Mouse (Mus musculus) stomach, embryonic 16.5 days (tissue): ENCODE data around the gene Ppp1r9a. TPM values are rescaled to one million over a fixed set of nuclear protein-coding genes. Genes with fewer than 3 reads are reported as not detected.

Experiments used
- ATAC-seq: fragments of 200-750 bp; cut with Nextera tagmentation; 2 replicates; pipeline ENCODE4 v1.8.0; 2017; ENCODE audit warnings: moderate number of reproducible peaks, moderate TSS enrichment; ENCODE audit not compliant: insufficient read depth, low FRiP score
- H3K27ac ChIP-seq: fragments of 300-500 bp; sonication (generic); 2 replicates; pipeline ENCODE4 v1.5.1; 2014; ENCODE audit warnings: low read length
- H3K27me3 ChIP-seq: fragments of 300-500 bp; sonication (generic); 2 replicates; pipeline ENCODE4 v1.6.1; 2014; ENCODE audit warnings: low read length, control low read depth, mixed read lengths; ENCODE audit not compliant: control insufficient read depth, insufficient read depth
- H3K36me3 ChIP-seq: fragments of 300-500 bp; sonication (generic); 2 replicates; pipeline ENCODE4 v1.6.1; 2014; ENCODE audit warnings: low read length; ENCODE audit not compliant: control insufficient read depth, insufficient read depth
- H3K4me1 ChIP-seq: fragments of 300-500 bp; sonication (generic); 2 replicates; pipeline ENCODE4 v1.6.1; 2014; ENCODE audit warnings: low read length, control low read depth, mixed read lengths; ENCODE audit not compliant: control insufficient read depth, insufficient read depth
- H3K4me2 ChIP-seq: fragments of 300-500 bp; sonication (generic); 2 replicates; pipeline ENCODE4 v1.6.1; 2014; ENCODE audit warnings: low read depth, low read length, mixed read lengths
- H3K4me3 ChIP-seq: fragments of 300-500 bp; sonication (generic); replicated peaks from 2 replicates; pipeline ENCODE4 v1.5.1; 2014; ENCODE audit warnings: mild to moderate bottlenecking, low read length
- H3K9ac ChIP-seq: fragments of 300-500 bp; sonication (generic); 2 replicates; pipeline ENCODE4 v1.6.1; 2014; ENCODE audit warnings: low read length
- H3K9me3 ChIP-seq: fragments of 300-500 bp; sonication (generic); replicated peaks from 2 replicates; pipeline ENCODE4 v1.6.1; 2016; ENCODE audit warnings: low read length, control low read depth; ENCODE audit not compliant: control insufficient read depth
- WGBS: fragments of 180-500 bp; shearing (Covaris S2); extraction: QIAGEN DNeasy Blood & Tissue Kit; methylation state at CpG from one replicate; pipeline ENCODE4 v1.1.7; 2014; 5-methylcytosine and 5-hydroxymethylcytosine counted together
- polyA plus RNA-seq: library from polyadenylated mRNA; unstranded; fragments of >200 nt; fragmentation: Nextera tagmentation; extraction: Ambion mirVana; gene quantifications from 2 replicates; pipeline ENCODE4 v1.2.1, GENCODE M21; 2015

Ppp1r9a gene
- polyA plus RNA-seq, 1 experiment from 2014 or later = 14.8 TPM

DNA sequence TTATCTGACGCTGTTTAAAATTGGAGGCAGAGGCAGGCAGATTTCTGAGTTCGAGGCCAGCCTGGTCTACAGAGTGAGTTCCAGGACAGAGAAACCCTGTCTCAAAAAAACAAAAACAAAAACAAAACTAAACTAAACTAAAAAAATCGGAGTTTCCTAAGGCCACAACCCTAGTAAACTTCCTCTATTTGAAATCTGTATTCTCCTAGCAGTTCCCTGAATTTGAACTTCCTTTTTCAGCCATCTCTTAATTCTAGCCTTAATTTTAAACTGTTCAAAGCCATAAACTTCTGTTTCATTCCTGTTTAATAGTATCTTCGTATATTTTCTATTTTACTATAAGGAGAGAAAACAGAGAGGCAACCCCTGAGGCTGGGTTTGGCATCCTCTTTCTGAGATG lies 190.1 kb downstream of the Ppp1r9a start:
- Histone ChIP-seq H3K4me1 (no peaks in the 10 kb centered on the region), H3K4me2 (no peak overlapping the region), H3K36me3 (no peaks in the 10 kb centered on the region), H3K4me3 (no peak overlapping the region), H3K9ac (no peak overlapping the region), H3K27ac (peak overlapping the region; percentile 64), H3K27me3 (no peaks in the 10 kb centered on the region), H3K9me3 (no peaks in the 10 kb centered on the region)
- ATAC-seq = no peak
- WGBS = 83% methylated on average over 4 of the region's 4 CpGs

DNA sequence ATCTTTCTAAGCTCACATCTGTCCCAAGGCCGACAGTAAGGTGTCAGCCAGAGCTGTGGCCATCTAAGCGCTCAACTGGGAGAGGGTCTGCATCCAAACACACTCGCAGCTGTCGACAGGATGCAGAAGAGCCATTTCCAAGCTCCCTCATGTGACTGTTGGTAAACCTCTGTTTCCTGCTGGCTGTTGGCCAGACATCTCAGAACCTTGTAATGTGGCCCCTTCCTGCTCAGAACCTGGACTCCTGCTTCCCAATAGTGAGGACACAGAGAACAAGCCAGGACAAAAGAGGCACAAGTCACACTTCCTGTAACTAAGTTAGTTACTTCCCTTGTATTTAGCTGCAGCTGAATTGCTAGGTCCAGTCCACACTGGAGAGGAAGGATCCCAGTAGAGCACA lies 190.8 kb downstream of the Ppp1r9a start:
- no peaks in the 10 kb centered on the region for H3K9me3 ChIP-seq
- no peaks in the 10 kb centered on the region for H3K4me1 ChIP-seq
- no peak overlapping the region for H3K4me3 ChIP-seq
- H3K27ac ChIP-seq = peak overlapping the region; percentile 64
- H3K36me3 ChIP-seq = no peaks in the 10 kb centered on the region
- WGBS = 47% methylated on average over 4 of the region's 4 CpGs
- H3K9ac ChIP-seq = no peak overlapping the region
- no peaks in the 10 kb centered on the region for H3K27me3 ChIP-seq
- peak; percentile 60 for ATAC-seq
- no peak overlapping the region for H3K4me2 ChIP-seq

DNA sequence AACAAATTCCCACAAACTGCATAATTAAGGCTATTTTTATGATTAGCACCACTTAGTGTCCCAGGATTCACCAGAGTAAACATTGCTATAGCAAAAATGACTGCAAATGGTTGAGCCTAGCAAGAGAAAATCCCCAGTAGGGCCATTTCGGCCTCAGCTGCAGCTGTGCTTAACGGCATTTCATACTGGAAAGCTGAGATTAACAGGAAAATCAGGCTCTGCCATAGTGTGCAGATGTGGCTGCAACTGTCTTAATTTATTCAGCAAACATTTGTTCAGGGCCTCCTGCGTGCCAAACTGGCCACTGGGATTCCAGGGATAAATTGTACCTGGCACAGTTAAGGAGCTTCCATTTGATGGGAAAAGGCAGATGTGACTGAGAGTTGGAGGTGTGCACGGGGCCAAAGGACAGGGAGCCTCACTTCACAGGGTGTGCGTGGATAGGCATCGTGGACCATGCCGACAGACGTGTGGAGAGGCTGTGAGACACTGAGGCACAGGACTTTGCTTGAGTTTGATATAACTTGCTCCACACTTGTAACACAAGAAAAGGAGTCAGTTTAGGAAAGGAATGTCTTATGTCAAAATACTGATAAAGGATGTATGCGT lies 192.8 kb downstream of the Ppp1r9a start:
- ATAC-seq = no peak
- H3K4me1 ChIP-seq = peaks cover 8% of the 10 kb centered on the region
- WGBS = 75% methylated on average over 9 of the region's 9 CpGs

DNA sequence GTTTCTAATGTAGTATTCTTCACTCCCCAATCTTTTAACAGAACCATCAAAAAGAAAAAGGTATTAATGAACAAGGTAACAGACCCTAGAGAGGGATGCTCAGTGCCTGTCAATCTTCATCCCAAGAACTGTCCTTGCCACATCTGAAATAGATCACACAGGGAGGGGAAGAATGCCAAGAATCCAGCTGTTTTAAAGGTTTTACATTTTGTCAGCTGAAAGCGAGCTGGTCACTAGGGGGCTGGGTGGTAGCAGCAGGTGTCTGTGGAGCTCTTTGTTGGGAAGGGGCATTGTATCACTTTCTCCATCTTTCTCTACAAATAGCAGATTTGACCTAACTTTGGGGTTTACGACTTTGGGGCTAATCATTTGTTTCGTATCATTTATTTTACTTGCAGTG lies 194.6 kb downstream of the Ppp1r9a start:
- Histone ChIP-seq H3K36me3 (no peaks in the 10 kb centered on the region), H3K27ac (no peak overlapping the region), H3K4me1 (peaks cover 8% of the 10 kb centered on the region), H3K9me3 (no peaks in the 10 kb centered on the region), H3K9ac (no peak overlapping the region), H3K4me2 (no peak overlapping the region), H3K27me3 (no peaks in the 10 kb centered on the region), H3K4me3 (no peak overlapping the region)
- 81% methylated on average over 3 of the region's 3 CpGs for WGBS
- no peak for ATAC-seq

More for the DNA sequence above, 192.8 kb downstream of the Ppp1r9a start:
- Histone ChIP-seq H3K36me3 (no peaks in the 10 kb centered on the region), H3K9ac (no peak overlapping the region), H3K4me2 (no peak overlapping the region), H3K4me3 (no peak overlapping the region), H3K27ac (no peak overlapping the region), H3K9me3 (no peaks in the 10 kb centered on the region), H3K27me3 (no peaks in the 10 kb centered on the region)

DNA sequence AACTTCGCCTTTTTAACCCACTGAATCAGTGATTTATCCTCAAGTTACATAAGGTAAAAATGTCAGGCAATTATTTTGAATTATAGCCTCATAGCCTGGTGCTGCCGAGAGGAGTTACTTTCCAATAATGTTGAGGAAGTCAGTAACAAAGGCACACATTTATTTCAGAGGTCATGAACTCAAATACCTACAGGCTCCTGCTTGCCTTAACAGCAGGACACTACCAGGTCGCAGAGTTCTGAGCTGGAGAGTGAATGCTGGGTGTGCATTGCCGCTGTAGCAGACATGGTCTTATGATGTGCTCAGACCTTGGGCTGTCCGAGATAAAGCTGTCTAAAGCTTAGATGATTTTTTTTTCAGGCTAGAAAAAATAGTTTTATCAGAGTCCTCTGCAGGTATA lies 196.6 kb downstream of the Ppp1r9a start:
- peak; percentile 25; the same call in 1 of the 2 replicates for ATAC-seq
- no peaks in the 10 kb centered on the region for H3K9me3 ChIP-seq
- peaks cover 12% of the 10 kb centered on the region for H3K4me1 ChIP-seq
- no peaks in the 10 kb centered on the region for H3K27me3 ChIP-seq
- 30% methylated on average over 5 of the region's 5 CpGs for WGBS
- H3K9ac ChIP-seq = no peak overlapping the region
- no peak overlapping the region for H3K27ac ChIP-seq
- H3K36me3 ChIP-seq = no peaks in the 10 kb centered on the region
- H3K4me2 ChIP-seq = no peak overlapping the region
- no peak overlapping the region for H3K4me3 ChIP-seq

DNA sequence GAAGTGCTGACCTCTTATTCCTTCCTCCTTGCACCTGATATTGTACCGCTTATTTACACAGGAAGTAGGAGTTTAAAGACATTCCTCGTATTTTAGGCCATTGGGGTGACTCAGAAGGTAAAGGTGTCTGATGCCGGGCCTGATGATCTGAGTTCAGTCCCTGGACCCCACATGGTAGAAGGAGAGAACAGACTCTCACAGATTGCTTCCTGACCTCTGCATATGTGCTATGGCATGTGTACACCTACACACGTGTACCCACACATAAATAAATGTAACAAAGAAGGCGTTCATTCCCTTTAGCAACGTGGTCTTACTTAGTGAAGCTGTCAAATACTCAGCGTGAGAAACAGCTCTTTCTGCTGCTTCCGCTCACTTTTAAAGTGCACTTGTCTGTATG lies 197.1 kb downstream of the Ppp1r9a start:
- Histone ChIP-seq H3K4me1 (peaks cover 12% of the 10 kb centered on the region), H3K27ac (no peak overlapping the region), H3K4me2 (no peak overlapping the region), H3K4me3 (no peak overlapping the region), H3K9ac (no peak overlapping the region), H3K9me3 (no peaks in the 10 kb centered on the region), H3K36me3 (no peaks in the 10 kb centered on the region), H3K27me3 (no peaks in the 10 kb centered on the region)
- 36% methylated on average over 8 of the region's 8 CpGs for WGBS
- ATAC-seq = no peak

DNA sequence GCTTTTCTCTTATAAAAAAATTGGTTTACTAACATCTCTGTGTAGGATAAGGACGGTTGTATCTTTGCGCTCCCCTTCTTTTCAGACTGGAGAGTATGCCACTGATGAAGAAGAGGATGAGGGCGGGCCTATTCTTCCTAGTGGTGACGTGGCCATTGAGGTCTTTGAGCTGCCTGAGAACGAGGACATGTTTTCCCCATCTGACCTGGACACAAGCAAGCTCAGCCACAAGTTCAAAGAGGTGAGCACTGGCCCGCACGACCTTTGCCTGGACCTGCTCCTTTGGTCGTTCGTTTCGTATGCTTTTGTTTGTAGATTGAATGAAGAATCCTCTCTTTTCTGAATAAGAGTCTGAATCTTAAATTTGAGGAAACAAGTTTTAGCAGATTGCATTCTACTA lies 197.6 kb downstream of the Ppp1r9a start:
- Histone ChIP-seq H3K4me3 (no peak overlapping the region), H3K9me3 (no peaks in the 10 kb centered on the region), H3K4me1 (peaks cover 12% of the 10 kb centered on the region), H3K9ac (no peak overlapping the region), H3K36me3 (no peaks in the 10 kb centered on the region), H3K27me3 (no peaks in the 10 kb centered on the region), H3K27ac (no peak overlapping the region), H3K4me2 (no peak overlapping the region)
- no peak for ATAC-seq
- 71% methylated on average over 10 of the region's 10 CpGs for WGBS

DNA sequence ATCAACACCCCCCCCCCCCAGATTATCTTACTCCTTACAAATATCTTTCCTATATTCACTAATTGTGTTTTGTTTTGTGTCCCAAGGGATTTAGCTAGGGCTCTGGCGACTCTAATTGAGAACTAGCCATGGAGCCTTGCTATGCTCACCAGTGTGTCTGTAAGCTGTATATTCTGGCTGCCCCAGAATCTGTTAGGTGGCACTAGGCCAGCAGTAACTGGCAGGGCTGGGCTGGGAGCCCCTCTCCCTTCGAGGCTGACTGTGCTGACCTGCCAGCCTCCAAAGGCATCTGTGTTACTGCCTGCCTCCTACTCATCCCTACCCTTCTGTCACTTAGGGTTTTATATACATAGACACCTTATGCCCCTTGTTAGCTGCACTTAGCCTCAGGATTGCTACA lies 200.0 kb downstream of the Ppp1r9a start:
- ATAC-seq = no peak
- no peak overlapping the region for H3K4me2 ChIP-seq
- H3K36me3 ChIP-seq = no peaks in the 10 kb centered on the region
- no peaks in the 10 kb centered on the region for H3K9me3 ChIP-seq
- peaks cover 12% of the 10 kb centered on the region for H3K4me1 ChIP-seq
- no peak overlapping the region for H3K27ac ChIP-seq
- no peaks in the 10 kb centered on the region for H3K27me3 ChIP-seq
- H3K9ac ChIP-seq = no peak overlapping the region
- H3K4me3 ChIP-seq = no peak overlapping the region
- 22% methylated on average over 2 of the region's 2 CpGs for whole genome bisulfite sequencing

DNA sequence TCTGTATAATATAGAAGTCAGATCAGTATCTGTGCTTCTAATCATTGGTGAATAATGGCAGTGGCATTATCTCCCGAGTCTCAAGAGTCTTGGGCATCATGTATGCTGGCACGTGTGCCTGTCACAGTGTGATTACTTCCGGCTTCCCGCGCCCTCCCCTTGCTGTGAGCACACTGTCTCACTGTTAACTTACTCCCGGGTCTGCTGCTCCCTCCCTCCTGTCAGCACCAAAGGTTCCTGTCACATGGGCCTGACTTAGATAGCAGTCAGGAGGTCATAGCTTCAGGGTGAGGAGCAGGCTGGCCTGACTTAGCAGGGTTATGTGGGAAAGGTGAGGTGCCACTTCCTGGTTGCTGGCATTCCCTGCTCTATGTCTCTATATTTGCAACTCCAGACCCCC lies 201.1 kb downstream of the Ppp1r9a start:
- Histone ChIP-seq H3K4me2 (no peak overlapping the region), H3K36me3 (no peaks in the 10 kb centered on the region), H3K9ac (no peak overlapping the region), H3K4me3 (no peak overlapping the region), H3K9me3 (no peaks in the 10 kb centered on the region), H3K4me1 (peaks cover 12% of the 10 kb centered on the region), H3K27ac (no peak overlapping the region), H3K27me3 (no peaks in the 10 kb centered on the region)
- WGBS = 43% methylated on average over 6 of the region's 6 CpGs
- peak; percentile 33; the same call in 1 of the 2 replicates for ATAC-seq
